Mouse (Mus musculus): Measurements from ENCODE around the gene Dnajb8. TPM values are rescaled to one million over a fixed set of nuclear protein-coding genes. Genes with fewer than 3 reads are reported as not detected.

Gene Dnajb8
- total RNA-seq (2021): not detected
- long read RNA-seq, experiment 1: 0 reads
- long read RNA-seq, experiment 2: 0 reads

GRCm38 (mm10) chr6:88221968-88222367 is at the start of gene Dnajb8:
Dnajb8 (plus strand) TSS chr6:88222268.
- no peak for DNase-seq

GRCm38 (mm10) chr6:88174191-88174590 is 47.9 kb upstream of the Dnajb8 start:
- no peak for DNase-seq

- DNase-seq: no peak
Measured at GRCm38 (mm10) chr6:88174676-88175075, 47.4 kb upstream of the Dnajb8 start.

- DNase-seq: no peak
Measured at GRCm38 (mm10) chr6:88184671-88185070, 37.4 kb upstream of the Dnajb8 start.

- DNase-seq: no peak
Measured at GRCm38 (mm10) chr6:88188148-88188547, 33.9 kb upstream of the Dnajb8 start.

- DNase-seq: peak; percentile 50
Measured at GRCm38 (mm10) chr6:88189312-88190042, 32.6 kb upstream of the Dnajb8 start.

GRCm38 (mm10) chr6:88190043-88190309 is 32.1 kb upstream of the Dnajb8 start:
- DNase-seq: no peak

GRCm38 (mm10) chr6:88190310-88191023 is 31.6 kb upstream of the Dnajb8 start:
- no peak for DNase-seq

DNA sequence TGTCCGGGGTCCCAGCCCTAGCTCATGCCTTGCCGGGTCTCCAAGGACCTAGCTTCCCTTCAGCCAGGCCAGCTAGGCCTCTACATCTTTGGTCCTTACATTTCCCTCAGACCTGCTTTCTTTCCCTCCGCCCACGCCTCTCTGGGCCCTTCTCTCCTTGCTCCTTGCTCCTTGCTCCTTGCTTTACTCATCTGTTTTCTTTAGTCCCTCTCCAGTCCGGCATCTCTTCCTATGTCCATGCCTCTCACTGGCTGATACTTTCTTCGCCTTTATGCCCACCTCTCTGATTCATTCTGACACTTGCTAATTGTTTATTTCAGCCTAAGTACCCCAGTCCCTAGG is 31.1 kb upstream of the Dnajb8 start:
- DNase-seq: no peak

DNA sequence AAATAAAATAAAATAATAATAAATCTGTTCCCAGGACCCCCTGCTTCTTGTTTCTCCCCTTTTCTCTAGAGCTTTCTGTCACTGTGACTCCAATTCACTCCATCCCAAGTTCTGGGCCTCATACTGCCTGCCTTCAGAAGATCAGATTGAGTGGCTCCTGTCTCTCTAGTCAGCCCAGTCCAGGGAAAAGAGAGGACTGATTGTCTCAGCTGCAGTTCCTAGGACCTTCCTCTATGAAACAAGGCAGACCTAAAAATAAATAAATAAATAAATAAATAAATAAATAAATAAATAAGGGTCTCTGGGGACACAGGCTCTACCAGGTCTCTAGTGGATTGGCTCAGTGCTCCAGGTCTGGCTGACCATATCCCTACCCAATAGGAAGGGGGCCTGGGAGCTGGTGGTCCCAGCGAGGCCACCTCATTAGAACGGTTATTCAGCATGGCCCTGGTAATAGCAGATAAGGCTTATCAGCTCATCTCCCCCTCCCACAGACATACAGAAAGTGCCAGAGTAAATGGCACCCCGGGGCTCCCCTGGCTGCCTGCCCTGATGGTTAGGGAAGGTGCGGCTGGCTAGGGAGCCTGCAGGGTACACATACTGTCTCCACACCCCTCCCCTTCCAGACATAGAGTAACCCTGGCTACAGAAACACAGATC is 30.5 kb upstream of the Dnajb8 start:
- no peak for DNase-seq

- DNase-seq: no peak
Measured at GRCm38 (mm10) chr6:88192756-88193155, 29.3 kb upstream of the Dnajb8 start.

GRCm38 (mm10) chr6:88193433-88194052 is 28.5 kb upstream of the Dnajb8 start, which contains the start of gene Gata2:
Gata2 (plus strand) TSS chr6:88193891.
- DNase-seq: peak; percentile 36

GRCm38 (mm10) chr6:88194053-88194977 is 27.8 kb upstream of the Dnajb8 start:
- no peak for DNase-seq

GRCm38 (mm10) chr6:88194978-88195325 is 27.1 kb upstream of the Dnajb8 start:
- DNase-seq: no peak

GRCm38 (mm10) chr6:88196054-88196732 is 25.9 kb upstream of the Dnajb8 start:
- no peak for DNase-seq

DNA sequence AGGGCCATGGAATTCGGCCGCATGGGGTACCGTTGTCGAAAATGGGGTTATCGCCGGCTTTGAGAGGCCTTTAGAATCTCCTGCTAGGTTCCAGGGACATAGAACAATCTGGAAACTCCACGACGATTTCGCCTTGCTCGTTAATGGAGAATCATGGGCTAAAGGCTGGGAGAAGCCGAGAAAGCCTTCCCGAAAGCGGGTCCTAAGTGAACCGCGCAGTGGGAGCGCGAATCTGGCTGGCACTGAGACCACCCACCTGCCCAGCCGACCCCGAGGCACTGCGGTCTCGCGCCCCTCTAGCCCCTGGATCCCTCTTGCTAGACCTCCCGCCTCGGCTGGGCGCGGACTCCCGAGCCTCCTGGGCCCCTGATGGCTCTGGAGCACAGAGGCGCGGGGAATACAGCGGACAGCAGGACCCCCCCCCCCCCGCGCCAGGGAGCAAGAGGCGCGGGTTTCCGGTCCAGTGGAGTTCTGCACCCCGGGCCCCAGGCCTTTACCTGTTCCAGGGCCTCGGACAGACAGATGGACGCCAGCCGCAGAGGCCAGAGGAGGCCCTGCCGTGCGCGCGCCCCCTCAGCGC is 25.2 kb upstream of the Dnajb8 start:
- DNase-seq: no peak

- DNase-seq: no peak
Measured at GRCm38 (mm10) chr6:88197313-88198069, 24.6 kb upstream of the Dnajb8 start.

DNA sequence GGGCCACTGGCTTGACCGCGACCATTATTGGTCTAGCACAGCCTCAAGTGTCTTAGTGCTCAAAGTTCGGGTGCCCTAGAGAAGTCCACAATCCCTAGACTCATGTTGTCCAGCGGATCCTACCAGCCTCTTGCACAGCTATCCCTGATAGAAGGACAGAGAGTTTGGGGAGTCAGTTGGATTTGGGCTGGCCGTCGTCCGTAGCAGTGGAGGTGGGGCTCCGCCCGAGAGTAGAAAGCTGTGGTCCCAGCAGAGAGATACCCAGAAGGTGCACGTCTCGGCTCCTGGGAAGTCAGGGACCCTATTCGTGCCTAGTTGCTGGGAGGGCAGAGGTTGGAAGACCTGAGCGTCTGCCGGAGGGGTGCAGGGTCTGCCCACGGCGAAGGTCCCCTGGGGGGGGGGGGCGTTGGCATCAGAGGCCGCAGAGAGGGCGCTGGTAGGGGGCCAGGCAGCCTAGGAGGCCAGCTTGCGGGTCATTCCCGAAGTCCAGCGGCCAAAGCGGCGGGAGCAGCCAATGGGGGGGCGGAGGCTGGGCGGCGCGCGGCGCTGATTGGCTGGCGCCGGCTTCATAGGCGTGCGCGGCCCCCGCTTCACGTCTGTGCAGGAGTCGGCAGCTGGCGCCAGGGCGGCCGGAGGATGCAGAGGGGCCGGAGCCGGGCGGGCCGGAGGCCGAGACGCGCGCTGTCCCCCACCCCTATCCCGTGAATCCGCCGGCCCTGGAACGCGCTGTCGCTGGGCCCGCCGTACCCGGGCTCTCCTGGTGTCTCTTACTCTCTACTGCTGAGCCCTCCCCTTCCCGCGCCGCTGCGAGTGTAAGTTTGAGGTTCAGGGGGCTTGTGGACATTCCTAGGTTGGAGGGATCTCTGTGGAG is 23.8 kb upstream of the Dnajb8 start:
- DNase-seq: peak; percentile 83

Measured in gastrocnemius, postnatal 25 days (tissue).